Mouse (Mus musculus): ENCODE data around the gene Slc48a1.

Gene Slc48a1

GRCm38 (mm10) chr15:97842058-97842457 lies 63.7 kb downstream of the Slc48a1 start:
- DNase-seq (ENCODE audit: low spot score) = no peak
